In the genomic region with DNA sequence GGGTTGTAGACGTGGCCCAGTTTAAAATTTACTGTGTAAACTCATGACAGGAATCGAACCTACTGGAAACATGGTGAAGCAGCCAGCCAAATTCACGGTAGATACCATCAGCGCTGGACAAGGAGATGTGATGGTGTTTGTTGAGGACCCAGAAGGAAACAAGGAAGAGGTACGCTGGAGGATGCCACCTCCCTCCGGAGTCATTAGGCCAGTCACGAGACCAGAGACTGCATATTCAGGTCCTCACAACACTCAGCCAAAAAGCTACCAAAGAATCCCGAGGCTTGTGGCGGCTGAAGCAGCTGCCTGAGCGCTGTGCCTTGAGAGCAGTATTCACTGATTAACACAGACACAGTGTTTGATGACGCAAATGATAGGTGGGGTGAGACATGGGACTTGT, we compare ENCODE assay signal across 26 mouse cellular contexts.
"Had no signal": no experiment of that assay in that cellular context is flagged by ENCODE, and none has a peak within 500 bp of the region (broad histone marks: within the 10 kb centered on the region; RNA-seq: fewer than 3 reads in every experiment).

No protein-coding gene starts in this region.

- H3K27me3 ChIP-seq: embryonic facial prominence, embryonic 12.5 days; embryonic facial prominence, embryonic 13.5 days; embryonic facial prominence, embryonic 15.5 days; forebrain, embryonic 12.5 days; forebrain, embryonic 13.5 days; forebrain, embryonic 15.5 days had no signal

- H3K27ac ChIP-seq: embryonic facial prominence, embryonic 10.5 days; embryonic facial prominence, embryonic 12.5 days; embryonic facial prominence, embryonic 13.5 days; embryonic facial prominence, embryonic 15.5 days; forebrain, embryonic 10.5 days; forebrain, embryonic 12.5 days; forebrain, embryonic 13.5 days; forebrain, embryonic 15.5 days; gastrocnemius, adult 2 months; heart, adult 2 months had no signal

- H3K9ac ChIP-seq: embryonic facial prominence, embryonic 12.5 days; embryonic facial prominence, embryonic 13.5 days; embryonic facial prominence, embryonic 15.5 days; forebrain, embryonic 12.5 days; forebrain, embryonic 13.5 days; forebrain, embryonic 15.5 days; forebrain, postnatal 0 days had no signal

- ATAC-seq: forebrain, embryonic 13.5 days; forebrain, embryonic 14.5 days; forebrain, embryonic 15.5 days; forebrain, embryonic 16.5 days; forebrain, postnatal 0 days had no signal

- DNase-seq: cerebellum, adult 9-10 months; cerebellum, adult 9-11 months; cerebellum, postnatal 10 days; cerebellum, postnatal 14 days; cerebellum, postnatal 25 days; cerebellum, postnatal 36 days; embryo, embryonic 11 days; forebrain, postnatal 0 days; gastrocnemius, adult 2 months; gastrocnemius, postnatal 10 days; gastrocnemius, postnatal 14 days; gastrocnemius, postnatal 25 days; gastrocnemius, postnatal 36 days; heart, adult 18-20 months; heart, adult 2 months had no signal

- H3K9me3 ChIP-seq: embryonic facial prominence, embryonic 10.5 days; embryonic facial prominence, embryonic 12.5 days; embryonic facial prominence, embryonic 13.5 days; embryonic facial prominence, embryonic 15.5 days; forebrain, embryonic 10.5 days; forebrain, embryonic 12.5 days; forebrain, embryonic 13.5 days; forebrain, embryonic 15.5 days had no signal

- H3K4me1 ChIP-seq: embryonic facial prominence, embryonic 10.5 days; embryonic facial prominence, embryonic 12.5 days; embryonic facial prominence, embryonic 13.5 days; embryonic facial prominence, embryonic 15.5 days; forebrain, embryonic 10.5 days; forebrain, embryonic 12.5 days; forebrain, embryonic 13.5 days had no signal

- H3K4me3 ChIP-seq: embryonic facial prominence, embryonic 10.5 days; embryonic facial prominence, embryonic 12.5 days; embryonic facial prominence, embryonic 13.5 days; embryonic facial prominence, embryonic 15.5 days; erythroblast, embryonic 14.5 days; forebrain, embryonic 10.5 days; forebrain, embryonic 12.5 days; forebrain, embryonic 13.5 days; forebrain, embryonic 15.5 days; gastrocnemius, adult 2 months; heart, adult 2 months had no signal
